Mouse (Mus musculus): ENCODE results near the gene Ccna1. TPM values are rescaled to one million over a fixed set of nuclear protein-coding genes. Genes with fewer than 3 reads are reported as not detected.

The Ccna1 gene
- polyA plus RNA-seq, 1 experiment from 2014 or later, result 2.9 TPM

Other genes with a start within 250 kb of the Ccna1 start
- gene Rfxap, start 247.7 kb downstream of the Ccna1 start, polyA plus RNA-seq (2016; fragmentation: Nextera tagmentation; extraction: Ambion mirVana), result 32.9 and 39.5 TPM in 2 replicates
- 0.12 and 0.17 TPM in 2 replicates for gene Sertm1, start 139.6 kb downstream of the Ccna1 start, polyA plus RNA-seq (2016; fragmentation: Nextera tagmentation; extraction: Ambion mirVana)
- 41.5 and 55.9 TPM in 2 replicates for gene Spg20, start 56.6 kb upstream of the Ccna1 start, polyA plus RNA-seq (2016; fragmentation: Nextera tagmentation; extraction: Ambion mirVana)
- 0.06 and 0.10 TPM in 2 replicates for gene Ccdc169, start 81.8 kb upstream of the Ccna1 start, polyA plus RNA-seq (2016; fragmentation: Nextera tagmentation; extraction: Ambion mirVana)
- gene Sohlh2, start 126.5 kb upstream of the Ccna1 start, polyA plus RNA-seq (2016; fragmentation: Nextera tagmentation; extraction: Ambion mirVana), result not detected in 2 replicates
- 52.5 and 81.6 TPM in 2 replicates for gene Dclk1, start 186.9 kb upstream of the Ccna1 start, polyA plus RNA-seq (2016; fragmentation: Nextera tagmentation; extraction: Ambion mirVana)